Mouse (Mus musculus) brain, embryonic 14.5 days (tissue): Measurements from ENCODE around the gene Klk11. TPM values are rescaled to one million over a fixed set of nuclear protein-coding genes. Genes with fewer than 3 reads are reported as not detected.

Source experiments
- DNase-seq: peaks from one replicate; pipeline ENCODE4 v3.0.0-alpha.2; 2011; ENCODE audit warnings: low read depth
- CTCF ChIP-seq: fragments of 200-500 bp; IDR thresholded peaks from 2 replicates; pipeline ENCODE4 v1.5.1; 2012; ENCODE audit warnings: inconsistent platforms, mild to moderate bottlenecking, moderate library complexity, borderline replicate concordance; ENCODE audit not compliant: insufficient read depth, insufficient read length; ENCODE audit errors: extremely low read depth
- POLR2A ChIP-seq: fragments of 200-500 bp; IDR thresholded peaks from 2 replicates; pipeline ENCODE4 v1.6.1; 2012; ENCODE audit warnings: mild to moderate bottlenecking, inconsistent platforms, borderline replicate concordance; ENCODE audit not compliant: poor library complexity, insufficient read depth, insufficient read length, severe bottlenecking; ENCODE audit errors: extremely low read depth
- polyA plus RNA-seq: library from polyadenylated mRNA; depleted of rRNA; stranded (reverse); fragments of >200 nt; gene quantifications from 2 replicates; pipeline ENCODE4 v1.2.3, GENCODE M21; 2012; rRNA removed

The Klk11 gene
- polyA plus RNA-seq, 1 experiment = not detected

DNA sequence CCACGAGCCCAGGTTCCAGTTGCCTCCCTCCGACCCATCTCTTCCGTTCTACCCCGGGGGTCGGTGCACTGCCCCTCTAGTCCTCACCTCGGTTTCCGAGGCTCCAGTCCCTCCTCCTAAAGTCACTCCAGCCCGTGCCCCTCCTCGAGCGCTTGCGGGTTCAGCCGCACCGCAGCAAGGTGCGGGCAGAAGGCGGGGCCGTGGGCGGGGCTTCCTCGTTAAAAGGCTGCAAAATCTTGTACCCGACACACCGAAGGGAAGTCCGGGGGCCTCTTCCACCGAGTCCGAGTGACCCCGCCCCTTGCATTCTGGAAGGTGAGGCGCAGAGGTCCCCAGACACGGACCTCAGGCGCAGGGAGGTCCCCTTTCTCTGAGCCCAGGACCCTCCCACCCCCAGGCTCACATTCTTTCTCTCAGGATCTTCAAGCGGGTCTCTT is 22.9 kb downstream of the Klk11 start, which contains the start of gene Klk8:
TSS of gene Klk8 (plus strand) at position 245 of the 437 bp plus-strand sequence.
- DNase-seq = peak; percentile 15
- TF ChIP-seq CTCF (no peak), POLR2A (no peak)

DNA sequence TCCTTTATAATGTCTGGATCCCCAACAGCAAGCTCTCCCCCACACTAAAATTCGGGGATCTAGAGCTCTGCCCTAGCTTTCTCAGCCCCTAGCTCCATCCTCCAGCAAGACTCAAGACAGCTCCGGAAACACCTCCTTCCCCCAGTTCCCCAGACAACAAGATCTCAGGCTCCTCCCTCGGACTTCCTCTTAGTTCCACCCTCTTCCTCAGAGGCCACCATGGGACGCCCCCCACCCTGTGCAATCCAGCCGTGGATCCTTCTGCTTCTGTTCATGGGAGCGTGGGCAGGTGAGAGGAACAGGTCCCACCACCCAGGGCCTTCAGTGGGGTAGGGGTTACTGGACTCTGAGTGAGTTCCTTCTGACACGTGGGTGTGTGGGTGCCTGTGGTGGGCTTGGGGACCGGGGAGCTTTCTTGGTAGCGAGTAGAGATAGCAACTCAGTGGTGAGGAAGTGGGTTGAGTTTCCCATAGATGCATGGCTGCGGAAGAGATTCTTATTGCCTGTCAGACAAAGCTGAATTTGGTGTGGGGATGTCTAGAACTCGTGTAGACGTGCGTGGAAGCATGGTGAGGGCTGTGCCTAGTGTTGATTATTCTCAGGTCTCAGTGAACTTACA is 23.5 kb downstream of the Klk11 start:
- TF ChIP-seq POLR2A (no peak), CTCF (no peak)
- peak; percentile 3 for DNase-seq

- DNase-seq = no peak
- TF ChIP-seq CTCF = no peak
- TF ChIP-seq POLR2A = no peak
These were observed 25.5 kb downstream of the Klk11 start for GRCm38 (mm10) chr7:43799876-43800275.

DNA sequence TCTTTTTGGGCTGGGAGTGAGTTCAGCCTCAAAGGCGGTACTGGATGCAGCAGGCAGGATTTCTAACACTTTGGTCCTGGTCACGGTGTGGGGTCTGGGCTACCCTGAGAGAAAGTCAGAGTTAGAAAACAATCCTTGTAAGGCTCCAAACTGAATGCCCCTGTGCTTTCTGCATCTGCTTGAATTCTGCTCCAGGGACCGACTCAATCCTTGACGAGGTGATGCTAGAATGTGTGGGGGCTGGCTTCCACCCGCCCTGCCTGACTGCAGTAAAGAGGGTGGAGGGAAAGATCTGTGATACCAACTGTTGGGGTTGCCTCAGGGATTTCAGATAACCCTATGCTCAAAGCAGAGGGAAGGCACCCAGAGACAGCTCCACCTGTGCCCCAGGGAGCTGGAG is 36.6 kb downstream of the Klk11 start, which contains the start of gene Klk7:
TSS of gene Klk7 (plus strand) at position 301 of the 400 bp plus-strand sequence.
- TF ChIP-seq POLR2A (no peak), CTCF (no peak)
- DNase-seq = no peak

GRCm38 (mm10) chr7:43815211-43815610 is 40.8 kb downstream of the Klk11 start:
- no peak for DNase-seq
- no peak for TF ChIP-seq POLR2A
- no peak for TF ChIP-seq CTCF

DNA sequence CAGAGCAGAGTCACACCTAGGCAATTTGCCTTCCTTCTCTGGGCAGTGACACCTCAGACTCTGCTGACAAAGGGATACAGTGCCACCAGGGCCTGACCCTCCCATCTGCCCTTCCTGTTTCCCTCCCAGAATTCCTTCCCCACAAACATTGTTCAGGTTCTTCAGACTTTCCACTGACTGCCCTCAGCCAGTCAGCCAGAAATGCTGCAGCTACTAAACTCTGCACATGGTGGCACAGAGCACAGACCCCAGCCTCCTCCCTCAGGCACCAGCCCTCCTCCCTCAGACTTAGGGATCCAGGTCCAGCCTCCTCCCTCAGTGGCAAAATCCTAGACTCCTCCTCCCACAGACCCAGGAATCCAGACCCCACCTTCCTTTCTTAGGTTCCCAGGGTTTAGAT is 42.3 kb downstream of the Klk11 start:
- TF ChIP-seq CTCF (no peak), POLR2A (no peak)
- no peak for DNase-seq

DNA sequence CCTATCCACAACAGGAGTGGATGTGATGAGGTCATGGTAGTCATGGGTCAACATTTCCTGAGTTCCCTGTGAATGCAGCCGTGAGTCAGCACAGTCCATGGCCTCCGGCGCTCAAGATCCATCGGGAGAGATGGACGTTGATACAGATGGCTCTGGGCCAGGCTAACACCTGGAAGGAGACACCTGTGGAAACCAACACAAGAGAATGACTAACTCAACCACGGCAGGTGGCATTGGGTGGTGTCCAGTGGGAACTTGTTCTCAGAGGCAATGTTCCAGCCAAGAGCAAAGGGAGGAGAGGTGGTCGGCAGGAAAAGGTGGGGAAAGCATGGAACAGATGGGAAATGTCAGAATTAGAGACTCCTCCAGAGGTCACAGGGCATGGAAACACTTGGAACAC is 47.2 kb downstream of the Klk11 start:
- no peak for DNase-seq
- TF ChIP-seq POLR2A (no peak), CTCF (no peak)

DNA sequence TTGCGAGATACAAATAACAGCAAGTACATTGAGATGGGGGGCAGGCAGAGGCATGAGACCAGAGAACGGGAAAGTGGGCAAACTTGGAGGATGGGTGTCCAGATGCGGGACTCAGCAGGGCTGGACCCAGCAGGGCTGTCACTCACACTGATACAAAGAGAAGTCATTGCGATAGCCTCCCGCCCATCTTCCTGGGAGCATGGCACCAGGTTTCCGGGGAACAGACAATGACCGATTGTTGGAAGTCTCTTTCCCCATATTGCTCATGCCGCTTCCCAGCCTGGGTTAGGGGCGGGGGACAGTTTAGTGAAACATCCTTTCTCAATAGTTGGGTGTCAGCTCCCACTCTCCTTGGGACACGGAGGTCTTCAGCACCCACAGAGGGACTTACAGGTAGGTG is 49.8 kb downstream of the Klk11 start, which contains the start of gene Klk6:
TSS of gene Klk6 (plus strand) at position 301 of the 400 bp plus-strand sequence.
- TF ChIP-seq POLR2A (no peak), CTCF (no peak)

GRCm38 (mm10) chr7:43826056-43826455 is 51.7 kb downstream of the Klk11 start:
- no peak for DNase-seq
- TF ChIP-seq POLR2A = no peak
- TF ChIP-seq CTCF = no peak

More for the DNA sequence above, 49.8 kb downstream of the Klk11 start, which contains the start of gene Klk6:
- no peak for DNase-seq

- DNase-seq = no peak
- TF ChIP-seq CTCF (no peak), POLR2A (no peak)
These were observed 53.3 kb downstream of the Klk11 start for GRCm38 (mm10) chr7:43827706-43828105.

Other genes with a start within 250 kb of the Klk11 start
- 1.5 and 1.7 TPM in 2 replicates for gene Cd33, start 230.2 kb upstream of the Klk11 start, polyA plus RNA-seq
- gene Zfp658, start 212.3 kb upstream of the Klk11 start, polyA plus RNA-seq = 10.8 and 11.8 TPM in 2 replicates
- 7.6 and 9.2 TPM in 2 replicates for gene Zfp719, start 195.0 kb upstream of the Klk11 start, polyA plus RNA-seq
- gene Zfp819, start 167.4 kb upstream of the Klk11 start, polyA plus RNA-seq = 0.47 and 0.57 TPM in 2 replicates
- 0.05 TPM in 1 of 2 replicates, not detected in the other for gene Ceacam18, start 139.9 kb upstream of the Klk11 start, polyA plus RNA-seq
- gene Siglece, start 114.4 kb upstream of the Klk11 start, polyA plus RNA-seq = 0.19 and 0.27 TPM in 2 replicates
- gene Ctu1, start 102.6 kb upstream of the Klk11 start, polyA plus RNA-seq = 25.4 and 27.8 TPM in 2 replicates
- gene Klk14, start 84.2 kb upstream of the Klk11 start, polyA plus RNA-seq = 0.11 and 0.16 TPM in 2 replicates
- 0.04 and 0.14 TPM in 2 replicates for gene Klk13, start 62.0 kb upstream of the Klk11 start, polyA plus RNA-seq
- not detected in 2 replicates for gene Klk12, start 5.7 kb upstream of the Klk11 start, polyA plus RNA-seq
- 0.21 and 0.49 TPM in 2 replicates for gene Klk10, start 6.4 kb downstream of the Klk11 start, polyA plus RNA-seq
- gene Klk9, start 17.3 kb downstream of the Klk11 start, polyA plus RNA-seq = not detected in 2 replicates
- gene Klk8, start 23.0 kb downstream of the Klk11 start, polyA plus RNA-seq = 3.2 and 4.8 TPM in 2 replicates
- 0.05 and 0.08 TPM in 2 replicates for gene Klk7, start 36.7 kb downstream of the Klk11 start, polyA plus RNA-seq
- not detected in 2 replicates for gene Klk6, start 49.9 kb downstream of the Klk11 start, polyA plus RNA-seq
- not detected in 2 replicates for gene Klk5, start 67.4 kb downstream of the Klk11 start, polyA plus RNA-seq
- gene Klk4, start 106.6 kb downstream of the Klk11 start, polyA plus RNA-seq = 0.39 and 0.93 TPM in 2 replicates
- not detected in 2 replicates for gene Klk15, start 159.1 kb downstream of the Klk11 start, polyA plus RNA-seq
- gene Klk1b8, start 176.1 kb downstream of the Klk11 start, polyA plus RNA-seq = not detected in 2 replicates
- not detected in 2 replicates for gene Klk1b1, start 192.1 kb downstream of the Klk11 start, polyA plus RNA-seq
- not detected in 2 replicates for gene Klk1b9, start 201.5 kb downstream of the Klk11 start, polyA plus RNA-seq
- not detected in 2 replicates for gene Klk1b11, start 221.3 kb downstream of the Klk11 start, polyA plus RNA-seq
- not detected in 2 replicates for gene Klk1b26, start 237.6 kb downstream of the Klk11 start, polyA plus RNA-seq